Mouse (Mus musculus) cerebellum, adult 2 months (tissue): ENCODE data around the gene Smim24.

Experiments
- CTCF ChIP-seq: fragments of 200-500 bp; IDR thresholded peaks from 2 replicates; pipeline ENCODE4 v1.5.1; 2011; ENCODE audit warnings: low read depth, mild to moderate bottlenecking, control low read depth, low read length, moderate library complexity, borderline replicate concordance; ENCODE audit not compliant: insufficient read depth
- POLR2A ChIP-seq: fragments of 200-500 bp; IDR thresholded peaks from 2 replicates; pipeline ENCODE4 v1.6.1; 2011; ENCODE audit warnings: low read length, control low read depth, borderline replicate concordance; ENCODE audit not compliant: insufficient read depth

- TF ChIP-seq CTCF = peak; percentile 64
- TF ChIP-seq POLR2A = no peak
Measured at GRCm38 (mm10) chr10:81416581-81417226, 23.9 kb downstream of the Smim24 start.
